9 mouse cellular contexts compared by ENCODE assay signal in the genomic region with DNA sequence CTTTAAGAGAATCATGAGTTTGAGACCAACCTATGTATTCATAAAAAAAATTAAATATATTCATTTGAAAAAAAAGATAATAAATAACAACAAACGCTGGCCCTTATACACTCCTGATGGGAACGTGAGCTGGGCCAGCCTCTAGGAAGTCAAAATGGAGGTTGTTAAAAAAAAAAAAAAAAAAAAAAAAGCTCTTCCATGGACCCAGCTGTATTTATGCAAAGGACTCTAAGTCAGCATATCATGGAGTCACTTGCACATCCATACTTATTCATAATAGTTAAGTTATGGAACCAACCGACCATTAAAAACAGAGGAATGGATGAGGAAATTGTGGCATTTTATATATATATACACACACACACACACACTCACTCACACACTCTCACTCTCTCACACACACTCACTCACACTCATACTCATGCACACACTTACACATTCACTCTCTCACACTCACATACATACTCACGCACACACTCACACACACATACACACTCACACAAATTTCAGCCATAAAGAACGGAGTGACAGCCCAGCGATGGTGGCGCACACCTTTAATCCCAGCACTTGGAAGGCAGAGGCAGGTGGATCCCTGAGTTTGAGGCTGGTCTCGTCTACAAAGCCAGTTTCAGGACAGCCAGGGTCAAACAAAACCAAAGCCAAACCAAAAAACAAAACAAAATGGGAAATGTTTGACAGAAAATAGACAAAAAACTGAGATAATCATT. TPM values are rescaled to one million over a fixed set of nuclear protein-coding genes. Genes with fewer than 3 reads are reported as not detected.
A peak's percentile ranks its signal among the peaks of the same experiment; 100 is the strongest.
DNase-seq lines count a peak whose midpoint lies in the region; ATAC-seq and TF ChIP-seq lines count a peak whose summit lies in the region.
"Had no signal": no experiment of that assay in that cellular context is flagged by ENCODE, and none has a peak within 500 bp of the region (broad histone marks: within the 10 kb centered on the region; RNA-seq: fewer than 3 reads in every experiment).

No protein-coding gene starts in this region.

- H3K4me3 ChIP-seq in gastrocnemius, adult 2 months = peak overlapping the region; percentile 64
- H3K4me3 ChIP-seq in lung, adult 2 months (replicated peaks; ENCODE audit: extremely low read depth, low read depth, low read length) = peak overlapping the region; percentile 55
- H3K4me3 ChIP-seq in liver, embryonic 12.5 days = peak overlapping the region; percentile 24
- no peak overlapping the region for H3K4me3 ChIP-seq in midbrain, embryonic 15.5 days

- intact Hi-C loops in gastrocnemius, adult 2 months (cut with DNase I) = no loop called here
- intact Hi-C loops in gastrocnemius, postnatal 14 days (cut with DNase I; ENCODE audit: low total_unique reads) = no loop called here

- peaks cover 13% of the 10 kb centered on the region for H3K36me3 ChIP-seq in liver, embryonic 12.5 days
- no peaks in the 10 kb centered on the region for H3K36me3 ChIP-seq in midbrain, embryonic 15.5 days (replicated peaks)

- DNase-seq in gastrocnemius, adult 2 months = no peak
- DNase-seq in gastrocnemius, postnatal 14 days = no peak
- no peak for DNase-seq in lung, adult 2 months
- DNase-seq in lung, adult 18-20 months = no peak
- DNase-seq in B cell, adult 2 months = peak; percentile 14 to 34
- DNase-seq in cerebellum, adult 11-12 months = no peak

- no peak for TF ChIP-seq POLR2A in lung, adult 2 months (IDR thresholded peaks at IDR 0.05; ENCODE audit: borderline replicate concordance, extremely low read depth, low read depth, low read length)

- no peaks in the 10 kb centered on the region for H3K9me3 ChIP-seq in liver, embryonic 12.5 days (replicated peaks)
- no peaks in the 10 kb centered on the region for H3K9me3 ChIP-seq in midbrain, embryonic 15.5 days

- H3K27me3 ChIP-seq in liver, embryonic 12.5 days (replicated peaks) = no peaks in the 10 kb centered on the region
- no peaks in the 10 kb centered on the region for H3K27me3 ChIP-seq in midbrain, embryonic 15.5 days (replicated peaks)
- H3K27me3 ChIP-seq: Patski had no signal

- H3K4me2 ChIP-seq in liver, embryonic 12.5 days = peak overlapping the region; percentile 51
- H3K4me2 ChIP-seq in midbrain, embryonic 15.5 days = no peak overlapping the region

- peaks cover 3% of the 10 kb centered on the region for H3K4me1 ChIP-seq in lung, adult 2 months (ENCODE audit: control insufficient read depth, insufficient read depth, low read length)
- peaks cover 19% of the 10 kb centered on the region for H3K4me1 ChIP-seq in liver, embryonic 12.5 days
- no peaks in the 10 kb centered on the region for H3K4me1 ChIP-seq in midbrain, embryonic 15.5 days

- peak overlapping the region; percentile 83 for H3K27ac ChIP-seq in gastrocnemius, adult 2 months
- H3K27ac ChIP-seq in liver, embryonic 12.5 days = 0 out of 2 replicates have a peak overlapping the region, but pooled peaks have one; percentile 8
- no peak overlapping the region for H3K27ac ChIP-seq in midbrain, embryonic 15.5 days

- H3K9ac ChIP-seq in liver, embryonic 12.5 days = no peak overlapping the region; the same call in 1 of the 2 replicates
- no peak overlapping the region for H3K9ac ChIP-seq in midbrain, embryonic 15.5 days

- no peak for ATAC-seq in liver, embryonic 12.5 days
- no peak for ATAC-seq in midbrain, embryonic 15.5 days (replicated peaks)
- ATAC-seq: Patski had no signal

- WGBS in lung, adult 2 months = 75% methylated on average over 8 of the region's 8 CpGs
- WGBS in liver, embryonic 12.5 days (ENCODE audit: insufficient replicate concordance) = 69% methylated on average over 8 of the region's 8 CpGs
- 95% methylated on average over 8 of the region's 8 CpGs for WGBS in midbrain, embryonic 15.5 days

- TF ChIP-seq CTCF in gastrocnemius, adult 2 months (IDR thresholded peaks at IDR 0.05) = no peak
- TF ChIP-seq CTCF in lung, adult 2 months (IDR thresholded peaks at IDR 0.05; ENCODE audit: insufficient read depth, low read length) = no peak

RNA-seq across cellular contexts. Expression of gene Casp8, which starts 6.5 kb away (rescaled TPM):
- 1 to 10 TPM; 2.6 to 2.7 TPM for total RNA-seq in gastrocnemius, adult 2 months (2021)
- 1 to 10 TPM; 6.6 to 8.0 TPM for total RNA-seq in gastrocnemius, postnatal 14 days (2021)
- 5.1 and 8.9 TPM in 2 replicates for polyA plus RNA-seq in lung, adult 2 months (2012; rRNA removed)
- 19.9 and 20.7 TPM in 2 replicates for polyA plus RNA-seq in liver, embryonic 12.5 days (2016; fragmentation: Nextera tagmentation; extraction: Ambion mirVana)
- 5.3 and 5.5 TPM in 2 replicates for polyA plus RNA-seq in midbrain, embryonic 15.5 days (2015; fragmentation: Nextera tagmentation; extraction: Ambion mirVana)

Comparison
In these comparisons a context has a peak if more than half of its experiments do, and no peak if none do; other contexts are left out.
1. DNase-seq: peak in B cell, adult 2 months (2 of 2); none in gastrocnemius, adult 2 months (single experiment), gastrocnemius, postnatal 14 days (single experiment), lung, adult 2 months (single experiment), lung, adult 18-20 months (0 of 2) and cerebellum, adult 11-12 months (single experiment).